Mouse (Mus musculus): ENCODE measurements at regions not wholly inside any gene's neighbourhood (a gene's known extent, or its start where the extent isn't known, plus 50 kb on each side); places are given as distances from the start of the nearest gene placed in this dataset.

- no peak for DNase-seq (ENCODE audit: low spot score)
These were observed 305.3 kb downstream of the Fam49a start for GRCm38 (mm10) chr12:12567058-12567733.

- DNase-seq (ENCODE audit: low spot score) = no peak
These were observed 300.3 kb downstream of the Fam49a start for GRCm38 (mm10) chr12:12562267-12562666.

- DNase-seq (ENCODE audit: low spot score) = no peak
These were observed 289.9 kb downstream of the Fam49a start for GRCm38 (mm10) chr12:12551818-12552217.

GRCm38 (mm10) chr12:12549649-12550048 lies 287.7 kb downstream of the Fam49a start:
- DNase-seq (ENCODE audit: low spot score) = no peak

- no peak for DNase-seq (ENCODE audit: low spot score)
These were observed 286.7 kb downstream of the Fam49a start for GRCm38 (mm10) chr12:12548688-12549087.

- no peak for DNase-seq (ENCODE audit: low spot score)
These were observed 285.5 kb downstream of the Fam49a start for GRCm38 (mm10) chr12:12547477-12547876.

GRCm38 (mm10) chr12:12546372-12547031 lies 284.6 kb downstream of the Fam49a start:
- DNase-seq (ENCODE audit: low spot score) = no peak

GRCm38 (mm10) chr12:12541076-12542070 lies 279.4 kb downstream of the Fam49a start:
- no peak for DNase-seq (ENCODE audit: low spot score)

GRCm38 (mm10) chr12:12539291-12539690 lies 277.4 kb downstream of the Fam49a start:
- no peak for DNase-seq (ENCODE audit: low spot score)

GRCm38 (mm10) chr12:12534779-12535178 lies 272.8 kb downstream of the Fam49a start:
- no peak for DNase-seq (ENCODE audit: low spot score)

- DNase-seq (ENCODE audit: low spot score) = no peak
These were observed 268.9 kb downstream of the Fam49a start for GRCm38 (mm10) chr12:12530796-12531195.

GRCm38 (mm10) chr12:12529541-12529940 lies 267.6 kb downstream of the Fam49a start:
- DNase-seq (ENCODE audit: low spot score) = no peak

- DNase-seq (ENCODE audit: low spot score) = no peak
These were observed 266.6 kb downstream of the Fam49a start for GRCm38 (mm10) chr12:12528478-12528981.

- DNase-seq (ENCODE audit: low spot score) = no peak
These were observed 266.0 kb downstream of the Fam49a start for GRCm38 (mm10) chr12:12527766-12528477.

- DNase-seq (ENCODE audit: low spot score) = no peak
These were observed 265.4 kb downstream of the Fam49a start for GRCm38 (mm10) chr12:12527366-12527765.

GRCm38 (mm10) chr12:12520311-12520852 lies 258.4 kb downstream of the Fam49a start:
- DNase-seq (ENCODE audit: low spot score) = no peak

- no peak for DNase-seq (ENCODE audit: low spot score)
These were observed 256.6 kb downstream of the Fam49a start for GRCm38 (mm10) chr12:12518490-12519070.

- DNase-seq (ENCODE audit: low spot score) = no peak
These were observed 255.1 kb downstream of the Fam49a start for GRCm38 (mm10) chr12:12517020-12517419.

- no peak for DNase-seq (ENCODE audit: low spot score)
These were observed 248.8 kb downstream of the Fam49a start for GRCm38 (mm10) chr12:12510764-12511163.

- DNase-seq (ENCODE audit: low spot score) = no peak
These were observed 247.4 kb downstream of the Fam49a start for GRCm38 (mm10) chr12:12509164-12509937.
